Mouse (Mus musculus): ENCODE measurements around the gene Spsb3. TPM values are rescaled to one million over a fixed set of nuclear protein-coding genes. Genes with fewer than 3 reads are reported as not detected.

Spsb3 gene
- total RNA-seq (2021): 10 to 100 TPM; 53.5 to 55.5 TPM
- long read RNA-seq, experiment 1, transcript Spsb3-209 (7 exons, 1,953 nt): minor isoform, 39 of 118 reads
- long read RNA-seq, experiment 1, transcript Spsb3-202 (7 exons, 2,004 nt): minor isoform, 5 of 118 reads
- long read RNA-seq, experiment 1, transcript Spsb3-203 (7 exons, 1,641 nt): major isoform, 46 of 118 reads
- long read RNA-seq, experiment 1, partial matches to known transcripts: 7 of 118 reads
- long read RNA-seq, experiment 1, other reads (novel, unspliced or antisense): 19 of 118 reads
- long read RNA-seq, experiment 2, transcript Spsb3-209 (7 exons, 1,953 nt): minor isoform, 45 of 122 reads
- long read RNA-seq, experiment 2, transcript Spsb3-202 (7 exons, 2,004 nt): minor isoform, 7 of 122 reads
- long read RNA-seq, experiment 2, transcript Spsb3-203 (7 exons, 1,641 nt): major isoform, 46 of 122 reads
- long read RNA-seq, experiment 2, partial matches to known transcripts: 7 of 122 reads
- long read RNA-seq, experiment 2, other reads (novel, unspliced or antisense): 17 of 122 reads

DNA sequence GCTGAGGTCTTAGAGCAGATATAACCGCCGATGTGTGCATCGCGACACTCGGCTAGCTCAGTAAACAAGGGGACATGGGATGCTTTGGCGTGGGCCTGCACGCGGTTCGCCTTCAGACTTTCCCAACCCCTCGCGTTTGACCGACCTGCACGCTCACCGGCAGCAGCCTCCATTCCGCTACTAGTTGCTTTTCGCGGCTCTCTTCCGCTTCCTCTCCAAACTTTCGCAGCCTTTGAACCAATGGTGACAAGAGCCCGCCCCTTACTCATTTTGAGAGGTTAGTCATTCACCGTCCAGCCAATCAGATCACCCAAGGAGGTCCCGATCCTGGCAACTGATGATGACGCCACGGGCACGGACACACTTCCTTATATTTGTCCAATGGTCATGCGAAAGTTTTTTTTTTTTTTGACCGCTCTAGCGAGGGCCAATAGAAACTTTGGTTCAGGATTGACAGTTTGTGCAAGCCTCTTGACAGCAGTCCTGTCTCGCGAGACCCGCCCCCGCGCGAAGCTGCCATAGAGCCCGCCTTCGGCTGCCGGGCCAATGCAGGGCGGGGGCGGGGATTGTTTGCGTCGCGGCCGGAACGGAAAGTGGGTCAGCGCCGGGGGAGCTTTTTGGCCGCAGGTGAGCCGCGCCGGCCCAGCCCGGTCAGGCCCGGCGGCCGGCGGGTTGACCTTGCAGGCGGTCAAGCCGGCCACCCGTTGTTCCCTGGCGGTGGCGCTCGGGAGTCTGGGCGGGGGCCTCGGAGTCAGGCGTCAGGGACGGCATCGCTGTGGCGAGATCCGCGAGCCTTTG lies at the start of gene Spsb3, which contains the start of gene Nubp2:
Spsb3 (plus strand) TSS at position 510 of the 798 bp plus-strand sequence.
Nubp2 (minus strand) TSS at position 216 of the 798 bp plus-strand sequence.
- intact Hi-C loops (cut with DNase I): no loop called here
- DNase-seq (ENCODE audit: low spot score in 2 of 2): peak; percentile 99 to 100

GRCm38 (mm10) chr17:24839842-24840241 lies 46.6 kb upstream of the Spsb3 start, which contains the start of gene Hagh:
TSS of gene Hagh (plus strand) at chr17:24840143.
- intact Hi-C loops (cut with DNase I): no loop called here
- no peak for DNase-seq (ENCODE audit: low spot score in 2 of 2)

- no peak for DNase-seq (ENCODE audit: low spot score in 2 of 2)
- intact Hi-C loops (cut with DNase I): no loop called here
These were observed 46.1 kb upstream of the Spsb3 start for GRCm38 (mm10) chr17:24840341-24840740.

DNA sequence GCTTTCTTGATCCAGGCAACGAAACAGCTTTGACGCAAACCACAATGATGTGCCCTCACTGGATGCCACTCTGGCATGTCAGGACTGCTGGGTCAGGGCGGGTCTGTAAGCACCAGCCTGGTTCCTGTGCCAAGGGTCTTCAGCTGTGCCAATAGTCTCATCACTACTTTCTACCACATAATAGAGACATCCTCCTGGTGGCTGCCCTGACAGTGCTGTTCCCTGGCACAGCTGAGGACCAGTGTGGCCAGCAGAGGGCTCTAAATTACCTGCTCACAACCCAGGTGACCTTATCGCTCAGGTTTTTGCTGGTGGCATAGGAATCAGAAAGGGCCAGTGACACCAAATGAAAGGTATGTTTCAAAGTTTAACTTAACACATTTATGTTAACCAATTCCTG lies 45.3 kb upstream of the Spsb3 start:
- intact Hi-C loops (cut with DNase I): no loop called here
- no peak for DNase-seq (ENCODE audit: low spot score in 2 of 2)

GRCm38 (mm10) chr17:24842631-24843030 lies 43.8 kb upstream of the Spsb3 start:
- intact Hi-C loops (cut with DNase I): no loop called here
- no peak for DNase-seq (ENCODE audit: low spot score in 2 of 2)

DNA sequence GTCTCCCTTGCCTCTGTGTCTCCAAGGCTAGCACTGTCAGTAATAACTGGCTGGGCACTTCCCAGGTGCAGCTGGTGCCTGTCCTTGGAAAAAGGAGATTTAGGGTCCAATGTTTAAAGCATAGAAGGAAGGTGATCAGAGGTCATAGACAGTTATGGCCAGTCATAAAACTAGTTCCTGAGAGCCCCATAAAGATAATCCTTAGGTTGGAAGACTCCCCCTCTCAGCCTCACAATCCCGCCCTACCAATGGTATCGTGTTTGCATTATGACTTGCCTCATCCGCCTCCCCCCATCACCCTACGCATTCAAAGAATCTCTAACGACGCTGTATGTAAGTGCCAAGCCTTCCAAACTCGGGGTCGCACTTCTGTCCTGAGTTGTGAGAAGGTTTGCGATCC lies 41.9 kb upstream of the Spsb3 start:
- intact Hi-C loops (cut with DNase I): no loop called here
- no peak for DNase-seq (ENCODE audit: low spot score in 2 of 2)

GRCm38 (mm10) chr17:24847386-24847785 lies 39.1 kb upstream of the Spsb3 start:
- intact Hi-C loops (cut with DNase I): no loop called here
- no peak for DNase-seq (ENCODE audit: low spot score in 2 of 2)

- DNase-seq (ENCODE audit: low spot score in 2 of 2): no peak
- intact Hi-C loops (cut with DNase I): no loop called here
These were observed 37.8 kb upstream of the Spsb3 start for GRCm38 (mm10) chr17:24848600-24849031.

- DNase-seq (ENCODE audit: low spot score in 2 of 2): no peak
- intact Hi-C loops (cut with DNase I): no loop called here
These were observed 36.7 kb upstream of the Spsb3 start for GRCm38 (mm10) chr17:24849733-24850064.

DNA sequence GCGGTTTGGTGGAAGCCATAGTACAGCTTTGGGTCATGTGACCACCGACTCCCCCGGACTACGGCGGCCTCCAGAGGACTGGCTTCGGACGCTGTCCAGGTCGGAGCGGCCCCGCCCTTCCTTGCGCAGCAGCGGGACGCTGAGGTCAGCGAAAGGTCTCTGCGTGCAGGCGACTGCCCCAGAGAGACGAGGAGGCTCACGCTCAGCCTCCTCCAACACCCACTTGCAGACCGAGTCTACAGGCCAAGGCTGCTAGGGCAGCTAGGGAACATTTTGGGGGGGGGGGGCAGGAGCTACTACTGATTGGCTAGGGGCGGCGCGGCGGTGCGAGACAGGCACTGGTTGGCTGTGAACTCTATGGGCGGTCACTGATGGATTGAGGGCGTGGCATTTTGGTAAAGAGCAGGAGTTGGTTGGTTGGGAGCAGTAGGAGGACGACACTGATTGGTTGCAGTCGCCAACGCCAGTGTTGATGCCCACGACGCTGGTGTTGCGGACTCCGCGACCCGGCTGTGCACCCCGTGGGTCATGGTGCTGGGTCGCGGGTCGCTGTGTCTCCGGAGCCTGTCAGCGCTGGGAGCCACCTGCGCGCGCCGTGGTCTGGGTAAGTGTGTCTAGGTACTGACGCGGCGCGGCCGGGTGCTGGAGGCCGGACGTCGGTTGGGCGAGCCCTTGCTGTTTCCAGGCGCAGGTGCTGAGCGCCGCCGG lies 36.2 kb upstream of the Spsb3 start, which contains the start of gene Fahd1:
Fahd1 (minus strand) TSS at position 300 of the 708 bp plus-strand sequence.
- intact Hi-C loops (cut with DNase I): no loop called here
- peak; percentile 96 to 99 for DNase-seq (ENCODE audit: low spot score in 2 of 2)

GRCm38 (mm10) chr17:24850773-24851127 lies 35.7 kb upstream of the Spsb3 start:
- intact Hi-C loops (cut with DNase I): no loop called here
- DNase-seq (ENCODE audit: low spot score in 2 of 2): no peak

DNA sequence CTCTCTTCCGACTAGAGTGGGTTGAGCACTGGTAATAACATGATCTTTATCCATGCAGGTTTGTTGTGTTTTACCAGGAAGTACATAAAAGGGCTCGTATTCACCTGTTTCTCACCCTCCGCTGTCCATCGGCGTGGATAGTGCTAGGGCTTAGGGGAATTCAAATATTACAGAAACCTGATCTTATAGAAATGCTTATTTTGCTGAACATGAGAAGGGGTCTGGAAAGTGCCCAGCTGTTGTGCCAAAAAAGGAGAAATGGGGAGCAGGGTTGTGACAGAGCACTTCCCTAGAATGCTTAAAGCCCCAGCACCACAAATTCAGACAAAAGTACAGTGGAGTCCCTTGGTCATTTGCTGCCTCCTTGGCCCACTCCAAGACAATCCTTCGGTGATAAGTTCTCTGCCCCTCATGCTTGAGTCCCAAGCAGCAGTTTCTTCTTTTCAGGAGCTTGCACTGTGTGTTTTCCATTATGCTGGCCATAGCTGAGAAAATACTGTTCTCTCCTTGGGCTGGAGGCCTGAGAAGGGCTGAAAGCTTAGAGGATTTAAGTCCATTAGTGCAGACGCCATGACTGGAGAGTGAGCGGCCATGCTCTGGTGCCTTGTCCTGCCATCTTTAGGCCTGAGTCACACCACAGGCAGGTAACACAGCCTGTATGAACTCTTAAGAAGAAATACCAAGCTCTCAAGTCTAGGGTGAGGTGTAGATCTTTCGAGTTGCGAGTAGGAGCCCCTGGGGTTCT lies 34.9 kb upstream of the Spsb3 start:
- intact Hi-C loops (cut with DNase I): no loop called here
- DNase-seq (ENCODE audit: low spot score in 2 of 2): no peak

DNA sequence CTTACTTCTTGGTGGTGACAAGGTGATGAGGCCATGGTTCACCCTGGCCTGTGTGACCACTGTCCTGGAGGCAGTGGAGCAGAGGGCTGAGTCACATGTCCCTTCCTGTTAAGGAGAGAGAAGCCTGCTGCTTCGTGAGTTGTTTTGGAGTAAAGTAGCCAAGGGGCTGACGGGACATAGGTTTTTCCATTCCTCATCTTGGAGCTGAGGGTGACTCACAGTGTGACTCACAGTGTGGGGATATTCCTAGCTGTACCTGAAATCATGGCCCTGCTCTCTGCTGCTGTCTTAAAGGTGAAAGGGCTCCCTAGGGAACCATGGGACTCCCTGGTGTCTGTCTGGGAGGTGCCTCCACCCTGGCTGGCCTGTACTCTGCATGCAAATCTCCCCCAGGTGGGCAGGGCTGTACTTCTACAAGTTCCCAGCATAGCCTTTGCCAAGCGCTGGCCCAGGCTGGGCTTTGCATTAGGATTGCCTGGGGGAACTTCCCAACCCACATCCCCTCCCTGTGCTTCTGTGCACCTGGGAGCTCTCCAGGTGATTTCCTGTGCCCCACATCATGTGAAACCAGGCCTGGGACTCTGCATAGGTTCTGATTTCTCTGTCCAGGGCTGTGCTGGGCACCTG lies 30.5 kb upstream of the Spsb3 start:
- no peak for DNase-seq (ENCODE audit: low spot score in 2 of 2)
- intact Hi-C loops (cut with DNase I): no loop called here

DNA sequence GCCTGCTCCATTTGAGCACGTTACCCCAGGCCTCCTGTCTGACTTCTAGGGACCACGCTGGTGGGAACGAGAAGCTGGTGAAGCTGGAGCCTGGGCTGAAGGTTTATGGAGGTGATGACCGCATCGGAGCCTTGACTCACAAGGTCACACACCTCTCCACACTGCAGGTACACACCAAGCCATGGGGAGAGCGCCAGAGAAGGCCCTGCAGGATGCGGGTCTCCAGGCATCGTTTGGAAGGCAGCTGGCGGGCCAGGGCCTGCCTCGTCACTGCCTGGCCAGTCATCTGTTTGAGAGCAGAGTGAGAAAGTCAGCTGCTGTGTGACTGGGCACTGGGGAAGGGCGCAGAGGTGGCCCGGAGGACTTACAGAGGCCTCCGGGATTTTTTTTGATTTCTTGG lies 29.9 kb upstream of the Spsb3 start:
- no peak for DNase-seq (ENCODE audit: low spot score in 2 of 2)
- intact Hi-C loops (cut with DNase I): no loop called here

- intact Hi-C loops (cut with DNase I): no loop called here
- DNase-seq (ENCODE audit: low spot score in 2 of 2): no peak
These were observed 28.5 kb upstream of the Spsb3 start for GRCm38 (mm10) chr17:24857831-24858470.

- no peak for DNase-seq (ENCODE audit: low spot score in 2 of 2)
- intact Hi-C loops (cut with DNase I): no loop called here
These were observed 27.5 kb upstream of the Spsb3 start for GRCm38 (mm10) chr17:24858967-24859366.

GRCm38 (mm10) chr17:24860076-24860475 lies 26.4 kb upstream of the Spsb3 start:
- DNase-seq (ENCODE audit: low spot score in 2 of 2): no peak
- intact Hi-C loops (cut with DNase I): no loop called here

DNA sequence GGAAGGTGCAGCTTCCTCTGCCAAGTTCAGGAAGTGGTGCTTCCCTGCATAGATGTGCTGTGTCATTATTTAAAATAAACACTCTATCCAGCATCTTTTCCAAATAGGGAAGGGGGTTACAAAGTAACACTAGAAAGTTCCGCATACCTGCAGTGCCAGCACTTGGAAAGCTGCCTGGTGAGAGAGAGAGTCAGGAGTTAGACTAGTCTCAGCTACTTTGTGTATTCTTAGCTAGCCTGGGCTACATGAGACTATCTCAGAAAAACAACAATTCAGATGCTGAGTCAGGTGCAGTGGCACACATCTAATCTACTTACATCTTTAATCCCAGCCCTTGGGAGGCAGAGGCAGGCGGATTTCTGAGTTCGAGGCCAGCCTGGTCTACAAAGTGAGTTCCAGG lies 24.7 kb upstream of the Spsb3 start:
- no peak for DNase-seq (ENCODE audit: low spot score in 2 of 2)
- intact Hi-C loops (cut with DNase I): no loop called here

All from left cerebral cortex, postnatal 14 days (tissue).